Mouse (Mus musculus): ENCODE measurements around the gene Cyp2u1. TPM values are rescaled to one million over a fixed set of nuclear protein-coding genes. Genes with fewer than 3 reads are reported as not detected.

Gene Cyp2u1
- polyA plus RNA-seq, 1 experiment from 2014 or later = 1.5 TPM

- no peak overlapping the region for H3K27ac ChIP-seq (replicated peaks)
- 85% methylated on average over 5 of the region's 5 CpGs for WGBS
Observed at GRCm38 (mm10) chr3:131247851-131248250, 55.2 kb downstream of the Cyp2u1 start.

GRCm38 (mm10) chr3:131247447-131247846 is 55.6 kb downstream of the Cyp2u1 start:
- H3K36me3 ChIP-seq (replicated peaks) = peaks cover 47% of the 10 kb centered on the region
- no peak overlapping the region for H3K27ac ChIP-seq (replicated peaks)
- no peaks in the 10 kb centered on the region for H3K27me3 ChIP-seq (replicated peaks; ENCODE audit: low read depth, poor library complexity, severe bottlenecking)
- WGBS = 81% methylated on average over 6 of the region's 6 CpGs
- DNase-seq (ENCODE audit: low spot score) = no peak
- no peaks in the 10 kb centered on the region for H3K9me3 ChIP-seq
- H3K4me1 ChIP-seq = peaks cover 14% of the 10 kb centered on the region
- H3K4me3 ChIP-seq = no peak overlapping the region

More at GRCm38 (mm10) chr3:131247851-131248250, 55.2 kb downstream of the Cyp2u1 start:
- H3K4me1 ChIP-seq = peaks cover 14% of the 10 kb centered on the region
- H3K4me3 ChIP-seq = no peak overlapping the region
- H3K36me3 ChIP-seq (replicated peaks) = peaks cover 43% of the 10 kb centered on the region
- no peaks in the 10 kb centered on the region for H3K9me3 ChIP-seq
- no peaks in the 10 kb centered on the region for H3K27me3 ChIP-seq (replicated peaks; ENCODE audit: low read depth, poor library complexity, severe bottlenecking)
- DNase-seq (ENCODE audit: low spot score) = no peak

DNA sequence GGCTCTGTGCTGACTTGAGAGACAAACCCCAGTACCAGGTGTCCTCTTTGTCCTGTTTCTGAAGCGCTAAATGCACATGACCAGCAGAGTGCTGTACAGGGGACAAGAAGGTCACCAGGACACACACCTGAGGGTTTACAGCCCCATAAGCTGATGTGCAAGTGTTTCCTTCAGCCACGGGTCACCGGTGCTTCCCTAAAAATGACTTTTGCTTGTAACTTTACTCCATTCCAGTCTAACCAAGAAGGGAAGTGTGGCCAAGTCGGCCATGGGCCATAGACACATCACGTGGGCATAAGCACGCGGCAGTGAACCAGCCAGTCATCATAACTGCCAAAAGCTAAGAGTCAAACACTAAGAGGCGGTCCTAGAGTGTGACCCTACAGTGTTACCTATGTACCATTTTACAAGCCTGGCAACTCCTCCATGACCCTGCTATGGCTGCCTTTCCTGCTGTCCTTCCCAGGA is 56.4 kb downstream of the Cyp2u1 start:
- Histone ChIP-seq H3K27ac (replicated peaks) (no peak overlapping the region), H3K4me1 (peaks cover 14% of the 10 kb centered on the region), H3K27me3 (replicated peaks; ENCODE audit: low read depth, poor library complexity, severe bottlenecking) (no peaks in the 10 kb centered on the region), H3K9me3 (no peaks in the 10 kb centered on the region), H3K4me3 (no peak overlapping the region), H3K36me3 (replicated peaks) (peaks cover 53% of the 10 kb centered on the region)
- no peak for DNase-seq (ENCODE audit: low spot score)
- WGBS = 91% methylated on average over 8 of the region's 8 CpGs

DNA sequence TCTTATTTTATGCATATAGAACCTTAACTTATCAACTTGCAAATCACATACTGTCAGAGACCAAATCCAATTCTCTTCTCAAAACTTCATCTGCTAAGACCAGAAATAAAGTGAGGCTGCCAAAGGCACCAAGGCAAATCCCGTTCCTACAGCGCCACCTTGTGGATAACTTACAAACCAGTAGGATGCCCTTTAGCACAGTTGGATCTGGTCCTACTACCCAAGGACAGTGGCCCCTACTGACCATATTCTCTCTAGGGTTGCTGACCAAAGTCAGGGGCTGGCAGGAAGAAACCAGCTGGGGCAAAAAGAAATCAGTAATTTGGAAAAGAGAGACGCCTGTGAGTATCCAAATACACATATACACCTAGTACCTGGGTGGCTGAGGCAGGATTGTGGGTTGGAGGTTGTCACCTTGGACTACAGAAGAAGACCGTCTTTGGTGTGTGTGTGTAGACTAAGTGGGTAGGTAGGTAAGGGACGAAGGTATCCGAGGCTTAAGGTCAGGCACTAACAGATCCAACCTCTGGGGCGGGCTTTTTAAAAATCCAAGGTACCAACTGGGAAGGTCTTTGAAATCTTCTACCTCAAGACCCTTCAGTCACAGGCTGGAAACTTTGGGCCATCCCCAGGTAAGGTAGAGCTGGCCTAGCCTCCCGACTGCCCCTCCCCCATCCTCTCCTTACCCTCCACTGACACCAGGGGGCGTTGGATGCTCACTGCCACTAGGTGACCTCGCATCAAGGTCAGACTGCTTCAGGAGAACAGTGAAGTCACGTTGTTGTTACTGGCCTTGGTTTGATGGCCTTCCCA is 57.1 kb downstream of the Cyp2u1 start:
- H3K27ac ChIP-seq (replicated peaks) = no peak overlapping the region
- peaks cover 14% of the 10 kb centered on the region for H3K4me1 ChIP-seq
- no peaks in the 10 kb centered on the region for H3K9me3 ChIP-seq
- H3K36me3 ChIP-seq (replicated peaks) = peaks cover 57% of the 10 kb centered on the region
- WGBS = 59% methylated on average over 11 of the region's 11 CpGs
- peak; percentile 69 for DNase-seq (ENCODE audit: low spot score)
- no peaks in the 10 kb centered on the region for H3K27me3 ChIP-seq (replicated peaks; ENCODE audit: low read depth, poor library complexity, severe bottlenecking)
- H3K4me3 ChIP-seq = no peak overlapping the region

Other genes starting within 250 kb of the Cyp2u1 start
- 51.2 and 61.3 TPM in 2 replicates for gene Lef1, start 192.8 kb downstream of the Cyp2u1 start, polyA plus RNA-seq (2016; fragmentation: Nextera tagmentation; extraction: Ambion mirVana)
- gene Hadh, start 31.1 kb downstream of the Cyp2u1 start, polyA plus RNA-seq (2016; fragmentation: Nextera tagmentation; extraction: Ambion mirVana) = 97.1 and 101 TPM in 2 replicates
- gene Sgms2, start 188.2 kb upstream of the Cyp2u1 start, polyA plus RNA-seq (2016; fragmentation: Nextera tagmentation; extraction: Ambion mirVana) = 0.77 and 1.2 TPM in 2 replicates